Mouse (Mus musculus): ENCODE results near the gene Vps25.

Gene Vps25

GRCm38 (mm10) chr11:101238071-101238647, 15.3 kb upstream of the Vps25 start:
- CTCF ChIA-PET, result interaction anchor here (0.6 to 0.7 kb wide), 2 partner anchors 69 to 217 kb away, joined by 3 to 4 read pairs; no protein-coding TSS in a partner anchor

- CTCF ChIA-PET, result no interaction called here
Observed at GRCm38 (mm10) chr11:101245071-101245470, 8.4 kb upstream of the Vps25 start.

- CTCF ChIA-PET, result no interaction called here
Observed at GRCm38 (mm10) chr11:101245855-101246701, 7.4 kb upstream of the Vps25 start, which contains the start of gene Ramp2. Gene Ramp2, plus strand, starts transcription at chr11:101246028.

- CTCF ChIA-PET, result no interaction called here
Observed at GRCm38 (mm10) chr11:101246702-101247012, 6.8 kb upstream of the Vps25 start.

GRCm38 (mm10) chr11:101247521-101248030, 5.9 kb upstream of the Vps25 start:
- CTCF ChIA-PET, result interaction anchor here (1.0 kb wide), 1 partner anchor 24 kb away, joined by 3 read pairs; no protein-coding TSS in a partner anchor

GRCm38 (mm10) chr11:101248258-101248994, 5.1 kb upstream of the Vps25 start:
- CTCF ChIA-PET, result interaction anchor here (0.7 to 1.0 kb wide), 2 partner anchors 25 to 40 kb away, joined by 3 to 5 read pairs; no protein-coding TSS in a partner anchor

- CTCF ChIA-PET, result interaction anchor here (1.1 kb wide), 1 partner anchor 77 kb away, joined by 3 read pairs; no protein-coding TSS in a partner anchor
Observed at GRCm38 (mm10) chr11:101251031-101251430, 2.5 kb upstream of the Vps25 start.

- CTCF ChIA-PET, result interaction anchor here (0.6 to 0.7 kb wide), 2 partner anchors 178 to 439 kb away, joined by 4 read pairs; no protein-coding TSS in a partner anchor
Observed at GRCm38 (mm10) chr11:101252941-101253340, 566 bp upstream of the Vps25 start.

- CTCF ChIA-PET, result interaction anchor here (0.7 kb wide), 1 partner anchor 169 kb away, joined by 4 read pairs; the partner anchor contains the start of genes Gm27029 and Rundc1
Observed at GRCm38 (mm10) chr11:101255826-101256775, 2.6 kb downstream of the Vps25 start.

GRCm38 (mm10) chr11:101259261-101259712, 5.8 kb downstream of the Vps25 start:
- CTCF ChIA-PET, result no interaction called here

GRCm38 (mm10) chr11:101259948-101260825, 6.7 kb downstream of the Vps25 start, which contains the start of gene Wnk4:
Gene Wnk4, plus strand, starts transcription at chr11:101260567.
- CTCF ChIA-PET, result interaction anchor here (0.7 kb wide), 1 partner anchor 41 kb away, joined by 4 read pairs; no protein-coding TSS in a partner anchor

GRCm38 (mm10) chr11:101260826-101261380, 7.4 kb downstream of the Vps25 start:
- CTCF ChIA-PET, result no interaction called here

GRCm38 (mm10) chr11:101262272-101262967, 8.9 kb downstream of the Vps25 start:
- CTCF ChIA-PET, result no interaction called here

- CTCF ChIA-PET, result no interaction called here
Observed at GRCm38 (mm10) chr11:101263138-101263988, 9.9 kb downstream of the Vps25 start.

- CTCF ChIA-PET, result no interaction called here
Observed at GRCm38 (mm10) chr11:101263989-101264280, 10.4 kb downstream of the Vps25 start.

- CTCF ChIA-PET, result no interaction called here
Observed at GRCm38 (mm10) chr11:101264954-101265471, 11.5 kb downstream of the Vps25 start.

GRCm38 (mm10) chr11:101265906-101266305, 12.4 kb downstream of the Vps25 start:
- CTCF ChIA-PET, result no interaction called here
